Mouse (Mus musculus) heart, embryonic 11.5 days (tissue): ENCODE data around the gene Mad2l2. TPM values are rescaled to one million over a fixed set of nuclear protein-coding genes. Genes with fewer than 3 reads are reported as not detected.
"Not testable (repeated sequence)": the region's sequence is repeated elsewhere in the genome, so short reads cannot be mapped to it uniquely, and the experiment has no call there.

Source experiments
- ATAC-seq: fragments of 200-750 bp; cut with Nextera tagmentation; replicated peaks from 2 replicates; pipeline ENCODE4 v1.8.0; 2017; ENCODE audit warnings: moderate library complexity; ENCODE audit not compliant: insufficient number of reproducible peaks, low FRiP score, low TSS enrichment
- H3K27ac ChIP-seq: fragments of 300-500 bp; sonication (generic); 2 replicates; pipeline ENCODE4 v1.5.1; 2014; ENCODE audit warnings: mild to moderate bottlenecking, low read depth, low read length
- H3K27me3 ChIP-seq: fragments of 300-500 bp; sonication (generic); 2 replicates; pipeline ENCODE4 v1.6.1; 2014; ENCODE audit warnings: mild to moderate bottlenecking, low read length, mixed read lengths; ENCODE audit not compliant: control insufficient read depth, insufficient read depth
- H3K36me3 ChIP-seq: fragments of 300-500 bp; sonication (generic); 2 replicates; pipeline ENCODE4 v1.6.1; 2014; ENCODE audit warnings: mild to moderate bottlenecking, low read length, moderate library complexity, mixed read lengths; ENCODE audit not compliant: control insufficient read depth, insufficient read depth
- H3K4me1 ChIP-seq: fragments of 300-500 bp; sonication (generic); 2 replicates; pipeline ENCODE4 v1.6.1; 2014; ENCODE audit warnings: low read length; ENCODE audit not compliant: control insufficient read depth, insufficient read depth
- H3K4me2 ChIP-seq: fragments of 300-500 bp; sonication (generic); 2 replicates; pipeline ENCODE4 v1.6.1; 2014; ENCODE audit warnings: mild to moderate bottlenecking, moderate library complexity
- H3K4me3 ChIP-seq: fragments of 300-500 bp; sonication (generic); 2 replicates; pipeline ENCODE4 v1.5.1; 2014; ENCODE audit warnings: low read depth, low read length
- H3K9ac ChIP-seq: fragments of 300-500 bp; sonication (generic); 2 replicates; pipeline ENCODE4 v1.6.1; 2014; ENCODE audit warnings: mild to moderate bottlenecking, low read depth, low read length, moderate library complexity
- H3K9me3 ChIP-seq: fragments of 300-500 bp; sonication (generic); replicated peaks from 2 replicates; pipeline ENCODE4 v1.6.1; 2016; ENCODE audit warnings: low read length; ENCODE audit not compliant: control insufficient read depth
- WGBS: fragments of 180-500 bp; shearing (Covaris S2); extraction: QIAGEN DNeasy Blood & Tissue Kit; methylation state at CpG from one replicate; pipeline ENCODE4 v1.1.7; 2014; ENCODE audit not compliant: insufficient replicate concordance; 5-methylcytosine and 5-hydroxymethylcytosine counted together
- microRNA-seq: library from miRNA; unstranded; fragments of <30 nt; microRNA quantifications from one replicate; pipeline ENCODE4, GENCODE M21; 2016; ENCODE audit warnings: borderline number of aligned reads
- polyA plus RNA-seq: library from polyadenylated mRNA; unstranded; fragments of >200 nt; fragmentation: Nextera tagmentation; extraction: Ambion mirVana; gene quantifications from 2 replicates; pipeline ENCODE4 v1.2.1, GENCODE M21; 2014

Gene Mad2l2
- polyA plus RNA-seq, 1 experiment from 2014 or later = 45.3 TPM

DNA sequence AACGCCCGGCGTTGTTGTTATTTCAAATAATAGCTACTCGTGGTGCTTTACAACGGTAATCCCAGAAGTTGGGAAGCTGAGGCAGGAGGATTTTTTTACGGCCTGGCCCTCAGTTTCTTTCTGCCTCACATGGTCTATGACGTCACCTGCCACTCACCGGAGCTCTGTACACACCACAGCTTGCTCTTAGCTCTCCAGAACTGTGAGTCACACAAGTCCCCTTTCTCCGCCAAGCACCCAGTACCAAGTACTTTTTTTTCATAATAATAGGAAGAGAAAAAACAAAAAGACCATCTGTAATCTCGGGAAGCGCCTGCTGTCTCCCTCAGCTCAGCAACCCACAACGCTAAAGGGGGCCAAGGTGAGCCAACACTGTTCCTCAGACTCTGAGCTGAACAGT, 51.3 kb downstream of the Mad2l2 start:
- Histone ChIP-seq H3K27me3 (peaks cover 17% of the 10 kb centered on the region), H3K36me3 (no peaks in the 10 kb centered on the region)

DNA sequence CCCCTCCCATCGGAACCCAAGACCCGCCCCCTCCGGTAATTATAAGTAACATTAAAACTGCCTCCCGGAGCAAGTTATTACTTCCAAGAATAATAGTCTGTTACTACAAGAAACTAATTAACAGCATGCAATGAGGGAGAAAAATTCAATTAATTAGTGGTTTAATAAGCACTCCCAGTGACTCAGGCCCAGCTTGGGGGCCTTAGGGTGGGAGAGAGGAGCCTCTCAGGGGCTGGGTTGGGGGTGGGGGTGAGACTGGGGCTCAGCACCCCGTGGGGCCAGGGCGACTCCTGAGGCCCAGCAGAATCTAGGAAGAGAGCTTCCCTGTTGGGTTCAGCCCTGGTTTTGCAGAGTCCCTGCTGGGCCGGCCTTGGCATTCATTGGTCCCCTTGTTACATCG, 52.2 kb downstream of the Mad2l2 start:
- no peaks in the 10 kb centered on the region for H3K4me1 ChIP-seq
- H3K4me3 ChIP-seq = no peak overlapping the region
- no peak overlapping the region for H3K9ac ChIP-seq
- no peaks in the 10 kb centered on the region for H3K9me3 ChIP-seq
- 30% methylated on average over 8 of the region's 8 CpGs for WGBS
- no peak for ATAC-seq
- H3K4me2 ChIP-seq = no peak overlapping the region
- H3K27me3 ChIP-seq = peaks cover 11% of the 10 kb centered on the region
- no peaks in the 10 kb centered on the region for H3K36me3 ChIP-seq
- H3K27ac ChIP-seq = no peak overlapping the region

More for the DNA sequence above, 51.3 kb downstream of the Mad2l2 start:
- 83% methylated on average over 12 of the region's 12 CpGs for WGBS
- no peaks in the 10 kb centered on the region for H3K4me1 ChIP-seq
- H3K9ac ChIP-seq = no peak overlapping the region
- H3K9me3 ChIP-seq = no peaks in the 10 kb centered on the region
- no peak for ATAC-seq
- H3K27ac ChIP-seq = no peak overlapping the region
- H3K4me3 ChIP-seq = no peak overlapping the region
- no peak overlapping the region for H3K4me2 ChIP-seq

DNA sequence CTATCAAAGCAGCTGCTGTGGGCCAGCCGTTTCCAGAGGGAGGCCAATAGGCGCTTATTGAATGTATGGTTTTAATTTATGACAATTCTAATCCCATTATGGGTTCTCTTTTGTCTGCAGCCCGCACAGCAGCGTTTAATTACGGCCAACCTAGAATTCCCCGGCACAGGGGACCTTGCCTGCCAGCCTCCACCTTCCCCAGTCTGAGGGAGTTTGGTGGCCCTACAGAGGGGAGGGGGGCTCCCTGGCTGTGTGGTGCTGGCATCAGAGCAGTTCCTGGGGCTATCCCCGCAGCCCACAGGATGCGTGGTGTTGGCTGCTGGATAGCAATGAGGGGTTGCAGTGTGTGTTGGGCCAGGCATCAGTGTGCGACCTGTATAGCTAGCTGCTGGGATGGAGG, 54.4 kb downstream of the Mad2l2 start:
- no peak overlapping the region for H3K27ac ChIP-seq
- no peak overlapping the region for H3K4me2 ChIP-seq
- no peak overlapping the region for H3K4me3 ChIP-seq
- no peaks in the 10 kb centered on the region for H3K4me1 ChIP-seq
- H3K9ac ChIP-seq = no peak overlapping the region
- no peak for ATAC-seq
- no peaks in the 10 kb centered on the region for H3K9me3 ChIP-seq
- 67% methylated on average over 9 of the region's 9 CpGs for WGBS
- no peaks in the 10 kb centered on the region for H3K36me3 ChIP-seq
- 0 out of 2 replicates have a peak, but pooled peaks cover 2% of the 10 kb centered on the region for H3K27me3 ChIP-seq

DNA sequence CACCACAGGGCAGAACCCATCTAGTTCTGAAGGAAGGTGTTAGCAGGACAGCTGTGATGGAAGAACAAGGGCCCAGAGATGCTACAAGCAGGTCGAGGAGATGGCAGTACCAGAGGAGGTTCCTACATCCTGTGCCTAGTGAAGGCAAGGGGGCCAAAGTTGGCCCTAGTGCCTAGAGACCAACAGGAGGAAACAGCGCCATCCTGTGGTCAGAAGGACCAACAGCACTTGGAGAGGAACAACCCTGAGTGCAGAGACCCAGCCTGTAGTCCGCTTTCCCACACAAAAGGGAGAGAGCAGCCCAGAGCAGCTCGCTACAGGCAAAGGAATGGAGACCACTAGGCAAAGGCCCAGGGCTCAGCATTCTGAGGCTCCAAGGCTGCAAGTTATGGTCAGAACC, 55.6 kb downstream of the Mad2l2 start:
- Histone ChIP-seq H3K4me1 (no peaks in the 10 kb centered on the region), H3K9me3 (no peaks in the 10 kb centered on the region), H3K36me3 (no peaks in the 10 kb centered on the region), H3K9ac (no peak overlapping the region), H3K27me3 (0 out of 2 replicates have a peak, but pooled peaks cover 2% of the 10 kb centered on the region), H3K4me2 (no peak overlapping the region), H3K27ac (no peak overlapping the region), H3K4me3 (no peak overlapping the region)
- no peak for ATAC-seq
- WGBS = 61% methylated on average over 4 of the region's 4 CpGs

DNA sequence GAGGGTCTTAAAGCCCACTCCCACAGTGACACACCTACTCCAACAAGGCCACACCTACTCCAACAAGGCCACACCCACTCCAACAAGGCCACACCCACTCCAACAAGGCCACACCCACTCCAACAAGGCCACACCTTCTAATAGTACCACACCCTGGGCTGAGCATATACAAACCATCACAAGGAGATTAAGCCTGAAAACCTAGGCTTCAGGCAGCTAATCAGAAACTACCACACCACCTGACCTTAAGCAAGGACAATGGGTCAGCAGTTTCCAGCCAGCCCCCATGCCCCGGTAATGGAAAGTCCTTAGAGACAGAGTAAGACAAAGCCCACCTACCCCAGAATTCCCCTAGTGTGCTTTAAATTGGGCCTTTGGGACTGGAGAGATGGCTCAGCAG, 58.6 kb downstream of the Mad2l2 start:
- not testable (repeated sequence) for H3K27ac ChIP-seq, H3K36me3 ChIP-seq, ATAC-seq, H3K27me3 ChIP-seq, H3K4me2 ChIP-seq, H3K9ac ChIP-seq, H3K9me3 ChIP-seq, H3K4me1 ChIP-seq, H3K4me3 ChIP-seq
- WGBS = 69% methylated on average over 1 of the region's 1 CpGs

DNA sequence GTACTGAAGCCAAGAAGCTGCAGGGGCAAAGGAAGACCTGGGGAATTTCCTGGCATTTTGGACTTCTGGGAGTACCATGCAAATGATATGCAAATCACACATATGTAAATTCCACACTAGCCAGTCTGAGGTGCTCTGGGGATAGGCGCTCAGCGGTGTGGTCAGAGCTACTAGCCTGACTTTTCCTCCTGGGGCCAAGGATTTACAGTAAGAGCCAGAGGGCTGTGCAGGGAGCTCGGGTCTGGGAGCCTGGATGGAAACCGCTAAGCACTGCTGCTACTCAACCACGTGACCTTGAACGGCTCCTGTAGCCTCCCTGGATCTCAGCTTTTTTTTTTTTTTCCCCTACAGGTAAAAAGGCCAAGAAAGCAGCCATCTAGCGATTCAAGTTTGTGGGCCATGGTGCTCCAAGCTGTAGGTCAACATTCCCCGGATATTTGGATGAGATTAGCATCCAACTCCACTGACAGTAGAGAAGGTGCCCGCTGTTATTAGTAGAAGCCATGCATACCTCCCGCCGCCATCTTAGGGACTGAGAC, 62.6 kb downstream of the Mad2l2 start:
- Histone ChIP-seq H3K4me2 (no peak overlapping the region), H3K27me3 (no peaks in the 10 kb centered on the region), H3K36me3 (no peaks in the 10 kb centered on the region), H3K9ac (no peak overlapping the region), H3K4me1 (no peaks in the 10 kb centered on the region), H3K27ac (no peak overlapping the region), H3K9me3 (no peaks in the 10 kb centered on the region), H3K4me3 (no peak overlapping the region)
- ATAC-seq = no peak
- WGBS = 27% methylated on average over 11 of the region's 11 CpGs

DNA sequence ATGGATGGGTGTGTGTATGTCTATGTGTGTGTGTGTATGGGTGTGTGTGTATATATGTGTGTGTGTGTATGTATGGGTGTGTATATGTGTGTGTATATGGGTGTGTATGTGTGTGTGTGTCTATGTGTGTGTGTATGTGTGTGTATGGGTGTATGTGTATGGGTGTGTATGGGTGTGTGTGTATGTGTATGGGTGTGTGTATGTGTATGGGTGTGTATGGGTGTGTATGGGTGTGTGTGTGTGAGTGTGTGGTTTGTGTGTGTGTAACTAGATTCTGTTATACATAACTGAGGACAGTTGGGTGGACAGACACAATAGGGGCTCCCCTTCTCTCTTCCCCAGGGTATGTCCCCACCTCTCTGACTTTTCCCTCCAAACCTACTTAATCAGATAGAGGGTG, 64.2 kb downstream of the Mad2l2 start:
- Histone ChIP-seq H3K4me1 (no peaks in the 10 kb centered on the region), H3K9me3 (no peaks in the 10 kb centered on the region), H3K4me2 (no peak overlapping the region), H3K4me3 (no peak overlapping the region), H3K36me3 (no peaks in the 10 kb centered on the region), H3K9ac (no peak overlapping the region), H3K27me3 (peaks cover 7% of the 10 kb centered on the region), H3K27ac (no peak overlapping the region)
- no peak; the same call in 1 of the 2 replicates for ATAC-seq

Small RNA genes within 50 kb of the gene (microRNA-seq; reads per million reads assigned to microRNA genes)
- not detected for gene Mir7022

Other genes with a start within 250 kb of the Mad2l2 start
- 61.8 and 95.4 TPM in 2 replicates for gene Mfn2, start 225.7 kb upstream of the Mad2l2 start, polyA plus RNA-seq
- 40.1 and 50.2 TPM in 2 replicates for gene Plod1, start 193.6 kb upstream of the Mad2l2 start, polyA plus RNA-seq
- 16.4 and 16.5 TPM in 2 replicates for gene 2510039O18Rik, start 189.5 kb upstream of the Mad2l2 start, polyA plus RNA-seq
- 305 and 336 TPM in 2 replicates for gene Nppb, start 144.6 kb upstream of the Mad2l2 start, polyA plus RNA-seq
- 5,496 and 5,973 TPM in 2 replicates for gene Nppa, start 129.7 kb upstream of the Mad2l2 start, polyA plus RNA-seq
- gene Clcn6, start 91.6 kb upstream of the Mad2l2 start, polyA plus RNA-seq = 6.3 and 7.3 TPM in 2 replicates
- 8.9 and 10.4 TPM in 2 replicates for gene Mthfr, start 91.3 kb upstream of the Mad2l2 start, polyA plus RNA-seq
- 12.7 and 17.6 TPM in 2 replicates for gene Agtrap, start 42.4 kb upstream of the Mad2l2 start, polyA plus RNA-seq
- gene Draxin, start 314 bp downstream of the Mad2l2 start, polyA plus RNA-seq = 0.06 and 0.16 TPM in 2 replicates
- gene Fbxo6, start 21.8 kb downstream of the Mad2l2 start, polyA plus RNA-seq = 23.3 and 24.5 TPM in 2 replicates
- 20.4 and 24.8 TPM in 2 replicates for gene Fbxo44, start 30.1 kb downstream of the Mad2l2 start, polyA plus RNA-seq
- 0.84 TPM in 2 replicates for gene Fbxo2, start 30.2 kb downstream of the Mad2l2 start, polyA plus RNA-seq
- gene Disp3, start 157.6 kb downstream of the Mad2l2 start, polyA plus RNA-seq = 0.06 TPM in 1 of 2 replicates, not detected in the other